Mouse (Mus musculus) embryo, embryonic 11.5 days (tissue): ENCODE measurements around the gene Gm2431.

ENCODE experiments used
- DNase-seq: peaks from one replicate; pipeline ENCODE4 v3.0.0-alpha.2; 2012; ENCODE audit warnings: low read depth, low spot score

Gm2431 gene

GRCm38 (mm10) chr7:142211559-142211958 is 46.6 kb downstream of the Gm2431 start, which contains the start of gene Gm7579:
Gm7579 (plus strand) TSS chr7:142211859.
- DNase-seq: no peak
